Mouse (Mus musculus) right cerebral cortex, postnatal 14 days (tissue): ENCODE results near the gene Sspo.

Experiments used
- DNase-seq: peaks from one replicate; pipeline ENCODE4 v3.0.0; 2022

Sspo gene

DNA sequence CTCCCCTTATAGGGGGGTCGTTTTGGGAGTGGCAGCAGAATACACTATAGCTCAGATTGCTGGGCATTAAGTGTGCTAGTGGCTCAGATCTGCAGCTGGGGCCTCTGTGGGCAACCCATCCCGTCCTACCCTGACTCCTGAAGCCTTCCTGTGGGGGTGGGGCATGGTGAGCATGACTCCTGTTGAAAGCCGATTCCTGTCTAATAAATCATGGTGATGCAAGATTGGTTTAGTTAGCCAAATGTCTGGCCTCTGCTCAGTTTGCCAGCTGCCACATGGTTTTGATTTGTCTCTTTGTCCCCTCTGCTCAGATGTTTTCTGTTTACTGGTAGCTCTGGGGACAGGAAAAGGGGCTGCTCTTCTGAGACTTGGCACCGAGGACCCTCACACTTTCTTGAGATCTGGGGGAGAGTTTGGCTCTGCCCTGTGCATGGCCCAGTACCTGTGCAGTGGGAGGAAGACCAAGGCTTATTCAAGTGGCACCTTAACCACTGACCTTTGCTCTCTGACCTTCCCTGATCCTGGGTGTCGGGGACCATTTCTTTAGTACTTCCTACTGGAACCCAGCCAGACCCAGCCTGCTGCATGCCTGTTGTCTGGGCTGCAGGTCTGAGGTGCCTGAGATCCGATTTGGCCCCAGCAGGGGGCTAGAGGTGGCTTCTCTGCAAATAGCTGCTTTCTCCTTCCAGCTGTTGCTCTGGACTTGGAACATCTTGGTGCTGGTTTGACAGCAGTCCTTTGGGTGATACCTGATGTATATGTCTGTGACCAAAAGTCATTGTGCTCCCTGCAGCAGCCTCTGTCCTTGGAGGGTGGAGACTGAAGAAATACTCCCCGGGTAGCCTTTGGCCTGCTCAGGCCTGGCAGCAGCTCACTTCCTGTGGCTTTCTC lies 93.8 kb downstream of the Sspo start:
- no peak for DNase-seq

DNA sequence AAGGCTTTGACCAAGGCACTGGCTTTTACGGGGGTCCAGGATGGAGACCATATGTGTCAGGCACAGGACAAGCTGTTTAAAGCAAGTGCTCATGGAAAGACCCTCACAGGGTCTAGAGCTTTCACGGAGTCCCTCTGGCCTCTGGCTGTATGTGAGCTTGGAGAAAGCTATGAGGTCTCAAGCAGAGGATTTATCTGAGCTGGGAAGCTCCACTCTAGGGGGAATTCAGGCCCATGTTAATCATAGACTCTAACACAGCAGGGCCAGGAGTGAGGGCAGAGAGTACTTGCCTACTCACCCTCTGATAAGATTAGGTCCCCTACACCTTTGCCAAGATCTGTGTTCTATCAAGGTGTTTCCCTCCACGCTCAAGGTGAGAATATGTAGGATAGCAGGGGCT lies 94.6 kb downstream of the Sspo start:
- DNase-seq: no peak

DNA sequence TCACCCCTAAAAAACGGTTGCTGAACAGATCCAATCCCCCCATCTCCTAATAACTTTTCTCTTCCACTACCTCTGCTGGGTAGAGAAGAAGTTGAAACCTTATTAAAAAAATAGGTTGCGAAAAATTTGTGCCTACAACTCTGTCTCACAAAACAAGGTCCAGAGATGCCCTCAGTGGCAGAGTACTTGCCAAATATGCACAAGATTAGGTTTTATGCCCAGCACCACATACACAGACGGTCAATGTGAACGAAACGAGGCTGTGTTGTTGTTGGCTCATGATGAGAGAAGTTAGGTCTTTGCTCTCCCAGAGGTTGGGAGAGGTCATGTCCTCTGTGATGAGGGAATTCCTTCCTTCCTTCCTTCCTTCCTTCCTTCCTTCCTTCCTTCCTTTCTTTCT lies 97.2 kb downstream of the Sspo start:
- DNase-seq: no peak

DNA sequence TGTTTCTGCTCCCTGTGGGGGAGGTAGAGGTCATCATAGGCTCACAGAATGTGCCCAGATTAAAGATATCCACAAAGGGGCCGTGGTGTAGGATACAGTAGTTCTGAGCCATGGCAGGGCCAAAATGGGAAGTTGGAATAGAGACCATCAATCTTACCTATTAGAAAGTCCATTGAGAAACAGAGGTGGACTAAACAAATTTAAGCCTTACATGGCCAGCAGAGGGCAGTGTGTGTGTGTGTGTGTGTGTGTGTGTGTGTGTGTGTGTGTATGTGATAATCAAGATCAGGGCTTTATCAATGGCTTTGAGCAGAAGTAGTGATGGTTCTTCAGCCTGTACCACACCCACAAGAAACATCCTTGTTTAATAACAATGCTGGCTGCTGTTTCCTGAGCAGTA lies 98.2 kb downstream of the Sspo start:
- no peak for DNase-seq

DNA sequence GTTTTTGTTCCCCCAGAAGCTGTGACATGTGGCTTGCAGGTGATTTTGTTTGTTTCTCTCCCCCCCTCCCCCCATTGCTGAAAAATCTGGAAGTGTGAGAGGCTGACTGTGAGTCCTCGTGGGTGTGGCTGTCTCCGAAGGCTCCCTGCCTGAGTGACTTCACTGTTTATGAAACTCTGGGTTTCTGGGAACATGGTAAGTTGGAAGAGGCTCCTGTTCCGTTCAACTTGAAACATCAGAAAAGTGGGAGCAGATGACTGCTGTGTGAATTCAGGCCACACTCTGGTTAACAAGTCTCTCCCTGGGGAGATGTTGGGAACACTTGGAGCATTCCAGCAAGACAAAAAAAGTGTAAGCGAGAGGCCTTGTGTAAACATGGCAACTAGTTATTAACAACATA lies 98.8 kb downstream of the Sspo start:
- no peak for DNase-seq

DNA sequence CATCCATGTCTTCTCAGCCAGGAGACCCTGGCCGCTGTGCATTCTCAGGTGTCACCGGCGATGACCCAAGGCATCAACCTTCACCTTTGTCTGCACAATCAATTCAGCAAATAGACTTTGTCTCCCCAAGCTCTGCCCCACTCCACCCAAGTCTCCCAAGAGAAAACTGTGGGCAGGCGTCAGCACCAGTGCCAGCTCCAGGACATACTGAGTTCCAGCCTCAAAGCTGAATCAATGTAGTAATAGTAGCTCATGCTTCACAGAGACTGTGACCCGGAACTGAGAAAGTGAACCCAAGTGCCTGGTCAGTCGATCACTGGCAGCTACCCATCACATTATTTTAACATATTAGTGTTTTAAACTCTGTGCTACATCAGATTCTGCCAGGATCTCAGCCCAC lies 100.3 kb downstream of the Sspo start:
- DNase-seq: no peak
